Mouse (Mus musculus): Measurements from ENCODE around the gene Guca1a.

DNA sequence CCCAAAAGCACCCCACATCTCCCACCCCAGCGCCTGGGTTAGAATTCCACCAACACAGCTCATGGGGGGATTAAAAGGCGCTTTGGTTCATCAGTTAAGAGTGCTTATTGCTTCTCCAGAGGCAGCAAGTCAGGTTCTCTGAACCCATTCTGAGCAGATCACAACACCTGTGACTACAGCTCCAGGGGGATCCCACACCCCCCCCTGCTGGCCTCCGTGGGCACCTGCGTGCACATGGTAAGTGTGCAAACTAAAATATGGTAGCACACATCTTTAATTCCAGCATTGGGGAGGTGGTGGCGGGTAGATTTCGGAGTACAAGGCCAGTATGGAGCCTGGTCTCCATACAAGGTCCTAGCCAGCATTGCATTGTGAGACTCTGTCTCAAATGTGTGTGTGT lies 26.9 kb upstream of the Guca1a start:
- TF ChIP-seq POLR2A (IDR thresholded peaks at IDR 0.05; ENCODE audit: low read depth, low read length) (no peak), CTCF (IDR thresholded peaks at IDR 0.05; ENCODE audit: extremely low read depth, insufficient read length, insufficient replicate concordance, low read depth, low read length) (peak; percentile 24; the same call in 1 of the 2 replicates)

Data from small intestine, adult 2 months (tissue).